Mouse (Mus musculus) layer of hippocampus, postnatal 36 days (tissue): ENCODE results near the gene Tec. TPM values are rescaled to one million over a fixed set of nuclear protein-coding genes. Genes with fewer than 3 reads are reported as not detected.

Source experiments
- DNase-seq, 2 experiments: peaks; one replicate each; pipeline ENCODE4 v3.0.0; 2022
- total RNA-seq, 2 experiments: library from RNA; stranded (reverse); gene quantifications; 2 replicates each; pipeline ENCODE4 v1.2.3; 2021

Gene Tec
- total RNA-seq, 2 experiments from 2014 or later: 1.8 to 2.0 TPM

DNA sequence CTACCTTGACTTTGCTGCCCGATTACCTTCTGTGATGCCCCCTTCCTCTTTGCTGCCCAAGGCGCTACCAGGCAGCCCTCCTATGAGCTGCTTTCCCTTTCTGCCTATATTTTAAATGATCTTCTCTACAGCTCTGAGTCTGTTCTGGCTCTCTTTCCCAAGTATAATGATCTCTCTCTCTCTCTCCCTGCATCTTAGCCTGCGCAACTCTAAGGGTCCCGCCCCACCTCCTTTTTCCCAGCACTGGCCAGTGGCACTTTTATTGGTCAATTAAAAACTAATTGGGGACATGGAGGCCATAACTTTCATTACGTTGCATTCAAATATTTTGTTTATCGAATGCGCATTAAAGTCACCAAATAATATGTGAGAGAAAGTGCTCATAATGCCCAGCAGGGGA lies 20.0 kb upstream of the Tec start:
- DNase-seq: no peak

DNA sequence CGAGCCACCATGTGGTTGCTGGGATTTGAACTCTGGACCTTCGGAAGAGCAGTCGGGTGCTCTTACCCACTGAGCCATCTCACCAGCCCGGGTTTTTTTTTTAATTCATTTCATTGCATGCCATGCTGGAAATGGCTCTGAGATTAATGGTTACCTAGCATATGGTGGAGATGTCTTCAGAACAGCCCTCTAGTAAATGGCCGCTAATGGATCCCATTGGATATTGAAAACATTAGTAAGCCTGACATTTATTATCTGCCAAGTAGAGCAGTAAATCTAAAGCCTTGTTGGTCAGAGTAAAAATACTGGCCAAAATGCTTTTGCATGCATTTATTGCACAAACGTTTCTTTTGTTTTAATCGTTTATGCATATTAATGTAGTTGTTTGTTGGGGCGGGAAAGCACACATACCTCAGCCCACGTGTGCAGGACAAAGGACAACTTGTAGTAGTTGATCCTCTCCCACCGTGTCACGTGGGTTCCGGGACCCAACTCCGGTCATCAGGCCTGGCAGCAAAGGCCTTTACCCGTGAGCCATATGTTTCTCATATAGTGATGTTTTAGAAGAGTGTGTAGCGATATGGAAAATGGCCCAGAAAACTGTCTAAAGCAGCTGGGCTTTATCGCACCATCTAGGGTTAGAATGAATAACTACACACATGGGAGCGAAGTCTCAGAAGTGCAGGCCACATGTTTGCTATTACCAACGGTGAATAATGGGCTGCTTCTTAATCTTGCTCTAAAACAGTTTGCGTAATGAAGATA lies 18.4 kb upstream of the Tec start:
- DNase-seq: no peak

DNA sequence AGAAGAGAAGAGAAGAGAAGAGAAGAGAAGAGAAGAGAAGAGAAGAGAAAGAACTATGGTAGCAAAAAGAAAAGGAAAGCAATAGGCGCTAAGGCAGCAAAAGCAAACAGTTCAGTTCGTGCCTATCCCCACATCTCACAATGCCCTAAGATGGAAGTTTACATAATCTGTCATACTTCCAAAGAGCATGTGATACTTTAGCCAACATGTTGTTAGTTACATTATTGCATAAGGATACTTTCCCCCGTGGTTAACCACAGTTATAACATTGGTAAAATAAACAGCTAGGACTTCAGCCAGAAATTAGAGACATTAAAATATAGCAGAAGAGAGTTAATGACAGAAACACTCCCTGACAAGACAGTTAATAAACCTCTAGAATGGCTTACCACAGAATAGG lies 15.4 kb upstream of the Tec start:
- DNase-seq: no peak

- no peak for DNase-seq
These were observed 14.1 kb upstream of the Tec start for GRCm38 (mm10) chr5:72882412-72882765.

GRCm38 (mm10) chr5:72881748-72882411 lies 13.6 kb upstream of the Tec start:
- DNase-seq: no peak

DNA sequence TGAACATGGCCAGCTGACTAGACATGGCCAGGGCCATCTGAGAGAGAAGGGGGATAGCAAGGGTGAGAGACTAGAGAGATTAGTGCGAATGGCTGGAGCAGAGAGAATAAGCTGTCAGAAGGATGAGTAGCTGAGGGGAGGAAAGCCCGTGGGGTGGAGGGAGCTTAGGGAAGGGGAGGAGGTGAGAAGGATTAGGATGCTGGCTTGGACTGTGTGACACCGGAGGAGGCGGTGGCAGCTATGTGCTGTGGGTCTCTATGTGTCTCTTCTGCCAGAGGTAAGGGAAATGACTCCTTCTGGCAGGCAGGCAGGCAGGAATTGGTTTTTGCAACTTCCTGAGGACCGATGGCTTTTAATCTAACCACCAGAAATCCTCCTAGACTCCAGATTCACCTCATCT lies 11.5 kb upstream of the Tec start:
- DNase-seq: no peak

DNA sequence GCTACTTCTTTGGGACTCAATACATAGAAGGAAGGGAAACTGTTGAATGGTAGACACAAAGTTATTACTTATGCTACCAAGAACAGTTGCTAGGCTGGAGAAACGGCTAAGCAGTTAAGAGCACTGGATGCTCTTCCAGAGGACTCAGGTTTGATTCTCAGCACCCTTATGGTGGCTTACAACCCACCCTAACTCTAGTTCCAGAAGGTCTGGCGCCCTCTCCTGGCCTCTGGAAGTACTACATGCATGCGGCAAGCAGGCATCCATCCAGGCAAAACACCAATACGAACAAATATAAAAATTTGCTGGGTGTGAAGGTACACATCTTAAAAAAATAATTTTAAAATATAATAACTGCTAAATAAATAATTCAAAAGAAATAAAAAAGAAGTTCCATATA lies 2.8 kb upstream of the Tec start:
- no peak for DNase-seq

- DNase-seq: no peak
These were observed 1.7 kb upstream of the Tec start for GRCm38 (mm10) chr5:72869779-72870608.

- DNase-seq: no peak
These were observed 1.1 kb downstream of the Tec start for GRCm38 (mm10) chr5:72867036-72867672.

DNA sequence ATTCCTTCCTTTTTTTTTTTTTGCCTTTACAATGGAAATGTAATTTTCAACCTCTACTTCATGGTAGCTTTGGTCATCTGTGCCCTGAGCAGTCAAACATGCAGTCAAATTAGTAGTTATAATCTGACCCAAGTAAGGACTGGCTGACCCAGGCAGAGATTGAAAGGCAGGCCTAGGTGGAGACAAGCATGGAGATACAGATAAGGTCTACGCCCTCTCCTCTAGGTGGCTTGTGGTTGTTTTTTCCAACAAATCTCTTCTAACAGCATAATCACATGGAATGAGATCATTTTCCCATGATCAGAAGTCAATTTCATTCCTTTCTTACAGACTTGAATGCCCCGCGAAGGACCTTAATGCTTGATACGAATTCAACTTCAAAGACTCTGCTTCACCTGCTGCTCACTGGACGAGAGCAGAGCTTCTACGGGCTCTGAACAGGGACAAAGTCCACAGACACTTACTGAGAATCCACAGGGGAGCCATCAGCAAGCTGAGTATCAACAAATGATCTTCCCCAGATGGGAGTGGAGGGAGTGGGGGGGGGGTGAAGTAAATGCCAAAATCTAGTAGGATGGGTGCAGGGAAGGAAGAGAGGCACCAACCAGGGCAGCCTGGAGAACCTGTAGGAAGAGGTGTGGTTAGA lies 1.9 kb downstream of the Tec start:
- DNase-seq: no peak

DNA sequence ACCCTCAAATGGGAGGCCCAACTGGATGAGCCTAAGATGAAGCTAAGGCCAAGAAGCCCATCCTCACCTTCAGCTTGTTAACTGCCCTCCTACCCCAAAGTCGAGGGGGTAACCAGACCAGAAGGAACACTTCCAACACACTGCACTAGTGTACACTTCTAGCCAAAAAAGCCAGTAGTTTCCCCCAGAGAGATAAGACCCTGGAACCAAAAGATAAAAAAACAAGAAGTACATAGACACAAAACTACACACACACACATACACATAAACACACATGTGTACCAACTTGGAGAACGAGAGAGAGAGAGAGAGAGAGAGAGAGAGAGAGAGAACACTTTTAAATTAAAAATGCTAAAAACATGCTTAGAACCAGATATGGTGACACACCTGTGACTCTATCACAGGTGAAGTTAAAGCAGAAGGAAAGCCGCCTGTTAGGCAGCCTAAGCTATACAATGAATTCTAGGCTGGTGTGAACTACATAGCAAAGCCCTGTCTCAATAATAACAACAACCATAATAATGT lies 3.6 kb downstream of the Tec start:
- DNase-seq: no peak

GRCm38 (mm10) chr5:72863166-72863565 lies 5.1 kb downstream of the Tec start:
- no peak for DNase-seq

- DNase-seq: no peak
These were observed 6.4 kb downstream of the Tec start for GRCm38 (mm10) chr5:72861726-72862385.

DNA sequence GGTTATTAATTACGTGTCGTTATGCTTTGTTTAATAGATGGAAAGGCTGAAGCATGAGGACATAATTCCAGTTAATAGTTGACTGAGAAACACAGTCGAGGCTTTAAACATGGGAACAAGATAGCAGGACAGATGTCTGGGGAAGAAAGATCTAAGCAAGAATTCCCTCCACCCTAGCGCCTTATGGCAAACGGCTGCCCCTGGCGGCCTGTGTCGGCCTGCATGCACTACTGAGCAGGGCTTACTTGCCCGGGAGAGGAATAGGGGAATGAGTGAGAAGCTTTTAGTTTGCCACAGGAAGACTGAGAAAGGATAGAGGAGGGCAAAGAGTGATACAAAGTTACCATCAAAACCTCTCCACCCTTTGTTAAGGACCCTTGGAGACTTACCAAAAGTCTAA lies 7.4 kb downstream of the Tec start:
- no peak for DNase-seq

DNA sequence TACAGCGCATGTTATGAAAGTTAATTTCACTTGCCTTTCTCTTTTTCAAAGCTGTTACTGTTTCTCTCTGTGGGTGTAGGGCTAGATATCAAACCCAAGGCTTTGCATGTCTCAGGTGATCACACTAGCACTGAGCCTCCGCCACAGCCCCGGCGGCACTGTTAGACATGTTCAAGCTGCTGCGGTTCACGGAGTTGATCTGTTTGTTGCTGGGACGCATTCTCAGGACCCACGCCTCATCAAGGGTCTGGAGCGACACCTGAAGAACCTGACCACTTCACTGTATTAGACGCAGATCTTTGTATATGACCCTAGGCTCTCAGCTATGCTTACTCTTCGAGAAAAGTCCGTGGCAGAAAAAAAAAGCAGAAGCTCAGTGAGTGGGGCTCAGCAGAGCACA lies 10.0 kb downstream of the Tec start:
- no peak for DNase-seq

DNA sequence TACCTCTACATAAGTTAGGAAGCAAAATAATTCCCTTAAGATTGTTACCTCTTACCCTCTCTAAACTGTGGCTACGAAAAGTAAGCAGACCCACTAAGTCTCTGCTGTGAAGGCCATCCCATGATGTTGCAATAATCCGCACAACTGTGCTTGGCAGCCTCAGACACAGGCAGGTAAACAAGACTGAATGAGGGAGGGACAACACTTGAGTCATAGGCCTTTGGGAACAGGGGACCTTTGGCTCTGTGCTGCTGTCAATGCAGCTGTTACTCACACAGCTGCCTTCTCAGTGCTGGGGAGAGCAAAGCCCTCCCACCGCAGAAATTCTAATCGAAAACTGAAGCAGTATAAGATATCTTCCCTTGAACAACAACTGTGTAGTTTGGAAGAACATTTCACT lies 10.5 kb downstream of the Tec start:
- no peak for DNase-seq

DNA sequence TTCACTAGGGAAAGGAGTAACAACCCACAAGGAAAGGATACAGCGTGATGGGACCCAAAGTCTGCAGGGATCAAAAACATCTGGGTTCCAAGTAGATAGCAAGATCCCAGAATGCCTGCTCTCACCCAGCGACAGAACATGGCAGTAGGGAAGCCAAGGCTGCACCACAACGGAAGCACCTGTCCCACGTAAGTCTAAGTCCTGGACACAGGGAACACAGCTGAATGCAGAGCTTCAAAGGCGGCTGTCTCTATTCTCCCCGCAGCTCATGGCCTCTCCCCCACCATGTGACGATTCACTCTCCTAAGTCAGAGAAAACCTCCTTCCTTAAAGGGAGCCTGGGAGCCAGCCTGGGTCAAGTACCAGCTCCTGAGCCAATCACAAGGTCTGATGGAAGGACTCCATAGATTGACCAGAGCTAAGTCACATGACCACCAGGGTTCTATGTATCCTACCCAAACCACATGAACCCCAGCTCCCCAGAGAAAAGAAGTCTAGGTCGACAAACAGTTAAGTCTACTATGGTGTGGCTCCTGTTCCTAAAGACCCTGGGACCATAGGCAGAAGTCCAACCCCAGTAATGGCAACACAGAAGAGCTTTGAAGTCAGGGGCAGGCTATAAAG lies 11.9 kb downstream of the Tec start:
- no peak for DNase-seq

DNA sequence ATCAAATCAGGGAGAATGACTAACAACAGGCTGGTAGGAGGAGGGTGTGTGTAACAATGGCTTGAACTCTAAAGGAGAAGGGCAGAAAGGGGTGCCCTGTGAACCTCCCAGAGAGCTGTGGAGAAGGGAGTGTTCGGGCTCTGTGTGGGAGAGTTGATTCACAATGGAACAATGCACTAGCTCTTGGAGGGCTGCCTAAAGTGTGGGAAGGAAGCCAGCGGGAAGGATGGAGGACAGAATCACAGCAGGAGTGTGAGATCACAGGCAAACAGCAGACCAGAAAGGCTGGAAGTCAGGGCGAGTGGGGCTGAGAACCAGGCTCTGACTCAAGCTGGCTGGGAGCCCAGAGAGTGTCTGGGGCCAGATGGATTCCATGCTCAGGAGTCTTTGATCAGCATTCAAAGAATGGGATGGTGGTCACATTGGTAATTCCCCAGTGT lies 12.6 kb downstream of the Tec start:
- DNase-seq: peak; percentile 85

DNA sequence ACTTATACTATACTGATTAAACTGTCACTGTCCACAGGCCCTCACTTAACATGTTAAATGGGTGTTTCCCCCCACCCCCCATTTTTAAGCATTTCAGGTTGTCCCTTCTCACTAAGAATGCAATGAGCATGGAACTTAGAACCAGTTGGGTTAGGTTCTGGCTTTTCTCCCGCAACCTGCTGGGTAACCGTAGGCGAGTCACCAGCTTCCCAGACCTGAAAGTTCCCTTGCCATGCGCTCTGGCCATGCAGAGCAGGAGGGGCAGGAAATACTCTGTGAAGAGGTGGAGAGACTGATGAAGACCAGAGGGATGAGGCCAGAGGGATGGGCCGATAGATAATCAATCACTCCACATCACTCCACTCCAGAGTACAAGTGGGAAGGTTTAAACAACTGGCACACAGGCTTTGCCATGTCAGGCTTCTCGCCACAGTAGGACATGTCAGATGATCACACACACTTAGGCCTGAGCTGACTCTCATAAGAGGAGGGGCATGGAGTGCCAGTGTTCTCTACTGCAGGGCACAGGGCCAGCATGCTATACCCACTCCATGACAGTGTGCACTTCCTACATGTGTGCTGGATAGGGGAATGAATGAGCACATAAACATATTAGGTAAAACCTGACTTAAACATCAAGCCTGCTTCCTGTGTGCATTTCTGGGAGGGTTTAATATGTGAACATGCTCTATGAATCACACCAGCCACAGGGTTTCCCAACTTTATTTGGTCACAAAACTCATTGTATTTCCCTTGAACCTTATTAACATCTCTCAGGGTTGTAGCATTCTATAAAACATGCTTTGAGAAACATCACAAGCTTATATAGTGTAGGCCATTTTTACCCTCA lies 13.9 kb downstream of the Tec start:
- no peak for DNase-seq

GRCm38 (mm10) chr5:72853365-72853764 lies 14.9 kb downstream of the Tec start:
- DNase-seq: no peak
